Mouse (Mus musculus) right cerebral cortex, postnatal 25 days (tissue): ENCODE results near the gene Nyx.
"Not testable (repeated sequence)": the region's sequence is repeated elsewhere in the genome, so short reads cannot be mapped to it uniquely, and the experiment has no call there.

Experiments
- DNase-seq: peaks from one replicate; pipeline ENCODE4 v3.0.0; 2022

The Nyx gene

DNA sequence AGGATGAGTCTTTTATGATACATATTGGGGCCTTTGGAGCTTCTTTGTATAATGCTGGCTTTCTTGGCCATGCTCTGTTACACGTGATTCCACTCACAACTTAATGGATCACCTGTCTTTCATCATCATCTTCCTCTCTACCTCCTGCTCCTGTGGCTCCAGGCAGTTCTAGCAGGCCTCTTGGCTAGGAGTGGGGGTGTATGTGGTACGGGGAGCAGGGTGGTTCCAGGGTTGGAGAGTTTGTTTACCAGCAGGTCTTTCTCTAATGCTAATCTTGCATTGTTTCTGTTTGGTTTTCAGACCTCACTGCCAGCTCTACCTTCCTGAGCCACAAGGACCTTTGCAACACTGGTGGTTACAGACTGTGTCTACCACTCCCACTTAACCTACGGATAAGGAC is at the start of gene Nyx:
Gene Nyx (plus strand): TSS at position 301 of the 400 bp plus-strand sequence.
- DNase-seq, result no peak

GRCm38 (mm10) chrX:13422047-13422446 is 43.9 kb upstream of the Nyx start:
- no peak for DNase-seq

- no peak for DNase-seq
Measured at GRCm38 (mm10) chrX:13431421-13431820, 34.5 kb upstream of the Nyx start.

DNA sequence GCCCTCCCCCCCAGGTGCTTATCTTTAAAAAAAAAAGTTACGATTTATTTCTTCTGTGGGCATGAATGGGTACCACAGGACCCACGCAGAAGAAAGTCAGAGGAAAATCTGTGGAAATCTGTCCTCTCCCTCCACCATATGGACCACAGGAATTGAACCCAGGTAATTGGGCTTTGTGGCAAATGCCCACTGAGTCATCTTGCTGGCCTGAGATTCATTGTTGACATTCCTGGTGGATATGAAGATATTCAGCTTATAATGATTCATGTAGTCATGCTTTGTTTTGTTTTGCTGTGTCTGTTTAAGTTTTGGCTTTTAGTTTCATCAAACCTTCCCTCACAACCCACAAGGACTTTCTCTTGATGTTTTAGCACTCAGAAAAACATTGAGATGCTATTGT is 29.9 kb upstream of the Nyx start:
- DNase-seq, result not testable (repeated sequence)

- DNase-seq, result not testable (repeated sequence)
Measured at GRCm38 (mm10) chrX:13456544-13456943, 9.4 kb upstream of the Nyx start.

DNA sequence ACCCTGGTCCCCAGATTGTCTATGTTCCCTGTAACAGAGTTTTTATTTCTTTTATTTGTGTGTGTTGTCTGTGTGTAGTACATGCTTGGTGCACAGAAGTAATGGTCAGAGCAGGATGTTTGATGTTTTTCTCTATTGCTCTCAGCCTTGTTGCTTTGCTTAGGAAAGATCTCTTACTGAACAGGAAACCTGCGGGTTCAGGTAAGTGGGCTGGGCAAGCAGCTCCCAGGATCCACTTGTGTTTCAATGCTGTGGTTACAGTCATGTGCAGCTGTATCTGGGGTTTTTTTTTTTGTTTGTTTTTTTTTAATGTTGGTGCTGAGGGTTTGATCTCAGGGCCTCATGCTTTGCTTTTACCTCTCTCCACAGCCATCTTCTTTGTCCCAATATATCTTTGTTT is 7.1 kb upstream of the Nyx start:
- DNase-seq, result no peak

DNA sequence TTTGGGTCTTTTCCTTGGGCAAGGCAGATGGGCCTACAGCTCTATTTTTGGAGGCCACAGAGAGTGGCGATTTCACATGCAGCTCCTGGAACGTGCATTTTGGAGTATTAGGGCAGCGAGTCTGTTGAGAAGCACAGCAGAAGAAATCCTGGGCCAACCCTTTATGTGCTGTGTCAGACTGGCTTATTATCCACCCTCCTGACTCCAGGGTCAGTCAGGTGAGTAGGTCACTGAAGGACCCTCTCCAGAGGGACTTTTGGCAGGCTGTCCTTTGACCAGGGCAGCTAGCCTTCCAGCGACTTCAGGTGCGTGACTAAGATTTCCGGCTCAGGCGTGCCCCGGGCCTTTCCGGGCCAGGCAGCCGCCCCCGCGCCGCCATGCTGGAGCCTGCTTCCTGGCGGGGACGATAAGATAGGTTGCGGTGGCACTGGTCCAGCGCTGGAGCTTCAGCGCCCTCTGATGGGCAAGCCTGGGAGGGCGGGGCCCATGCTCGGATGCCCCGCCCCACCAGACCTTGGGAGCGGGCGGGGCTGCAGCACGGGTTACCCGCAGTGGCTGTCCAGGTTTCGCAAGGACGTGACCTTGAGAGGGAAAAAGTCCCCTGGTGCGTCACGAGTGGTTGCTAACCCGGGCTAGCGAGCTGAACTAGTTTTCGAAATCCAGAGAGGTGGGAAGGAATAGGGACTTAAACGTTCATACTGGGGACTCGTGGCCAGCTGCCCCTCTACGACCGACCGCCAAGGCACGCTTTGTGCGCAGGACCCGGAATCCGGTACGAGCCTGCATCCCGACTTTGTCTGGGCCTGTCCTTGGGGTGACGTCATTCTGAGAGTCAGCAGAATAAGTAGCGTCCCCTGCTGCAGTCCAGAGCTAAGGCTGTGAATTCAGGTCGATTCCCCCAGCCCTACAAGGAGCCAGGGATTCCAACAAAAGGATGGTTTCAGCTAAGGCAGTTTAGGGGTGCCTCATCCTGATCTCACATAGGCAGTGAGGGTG is 4.3 kb upstream of the Nyx start:
- peak; percentile 76 for DNase-seq

GRCm38 (mm10) chrX:13462982-13463517 is 2.9 kb upstream of the Nyx start:
- DNase-seq, result no peak

- no peak for DNase-seq
Measured at GRCm38 (mm10) chrX:13466681-13467080, 771 bp downstream of the Nyx start.

DNA sequence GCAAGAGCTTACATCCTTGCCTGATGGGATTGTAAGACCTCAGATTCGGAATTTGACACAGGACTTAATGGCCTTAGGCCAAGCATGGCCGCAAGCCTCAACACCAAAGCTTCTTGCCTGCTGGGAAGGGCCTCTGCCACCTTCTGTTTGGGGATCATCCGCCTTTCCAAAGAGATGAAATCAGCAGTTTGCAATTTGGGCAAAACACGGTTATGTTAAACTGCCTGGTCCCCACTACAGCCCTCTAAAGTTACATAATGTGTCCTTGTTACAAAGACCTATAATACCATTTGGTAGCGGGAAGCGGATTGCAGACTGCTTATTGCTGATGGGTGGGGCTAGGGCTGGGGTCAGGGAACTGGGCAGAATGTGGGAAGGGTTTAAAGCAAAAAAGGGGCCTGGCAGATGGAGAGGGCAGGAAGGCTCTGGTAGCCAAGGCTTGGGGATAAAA is 1.2 kb downstream of the Nyx start:
- DNase-seq, result no peak

DNA sequence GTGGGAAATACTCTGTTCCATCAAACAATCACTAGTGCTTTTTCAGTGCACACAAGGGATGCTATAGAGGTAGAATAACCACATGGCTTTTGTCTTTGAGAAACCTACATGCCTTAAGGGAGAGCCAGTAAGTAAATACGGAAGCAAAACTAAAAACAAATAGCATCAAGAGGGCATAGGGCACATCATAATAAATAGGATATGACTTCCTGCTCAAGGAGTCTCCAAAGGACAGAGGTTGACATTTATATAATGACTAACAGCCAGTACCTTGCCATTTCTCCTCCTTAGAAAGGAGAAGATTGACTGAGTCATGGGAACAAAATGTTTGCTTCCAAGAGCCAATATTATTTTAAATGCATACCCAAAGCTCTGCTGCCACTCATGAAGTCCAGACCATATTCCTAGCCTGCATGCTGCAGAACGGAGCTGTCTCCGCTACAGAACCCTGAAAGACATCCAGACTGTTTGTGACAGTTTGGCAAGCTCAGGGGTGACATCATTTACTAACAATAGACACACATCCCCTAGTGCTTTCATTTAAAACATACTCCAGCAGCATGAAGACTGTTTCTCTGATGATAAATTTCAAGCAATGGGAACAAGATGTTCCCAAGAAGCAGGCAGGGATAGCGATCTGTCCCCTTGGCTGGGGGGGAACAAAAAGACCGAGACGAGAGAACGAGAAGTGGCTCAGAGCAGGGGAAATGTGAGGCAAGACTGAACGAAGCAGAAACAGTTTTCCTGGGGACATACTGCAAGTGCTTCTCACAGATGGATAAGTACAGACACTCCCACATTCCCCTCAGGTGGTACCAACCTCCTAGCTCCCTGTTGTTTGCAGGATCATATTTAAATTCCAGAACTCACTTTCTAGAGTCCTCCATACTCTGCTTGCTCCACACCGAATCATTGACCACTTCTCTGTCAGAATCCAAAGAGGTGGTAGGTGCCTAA is 3.5 kb downstream of the Nyx start:
- peak; percentile 24 for DNase-seq

DNA sequence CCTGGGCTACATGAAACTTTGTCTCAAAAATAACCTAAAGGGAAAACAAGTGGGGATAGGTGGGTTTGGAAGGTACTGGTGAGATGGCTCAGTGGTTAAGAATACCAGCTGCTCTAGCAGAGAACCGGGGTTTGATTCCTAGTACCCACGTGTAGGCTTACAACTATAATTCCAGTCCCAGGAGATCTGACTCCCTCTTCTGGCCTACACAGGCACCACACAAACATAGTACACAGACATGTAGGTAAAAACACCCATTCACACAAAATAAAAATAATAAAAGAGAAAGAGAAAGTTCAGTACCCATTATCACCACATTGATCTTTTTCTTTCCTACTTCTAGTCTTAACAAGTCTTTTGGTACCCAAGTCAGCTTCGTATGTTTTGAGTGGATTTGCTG is 6.0 kb downstream of the Nyx start:
- DNase-seq, result no peak

GRCm38 (mm10) chrX:13472751-13473225 is 6.9 kb downstream of the Nyx start:
- no peak for DNase-seq

- no peak for DNase-seq
Measured at GRCm38 (mm10) chrX:13475382-13475781, 9.5 kb downstream of the Nyx start.

DNA sequence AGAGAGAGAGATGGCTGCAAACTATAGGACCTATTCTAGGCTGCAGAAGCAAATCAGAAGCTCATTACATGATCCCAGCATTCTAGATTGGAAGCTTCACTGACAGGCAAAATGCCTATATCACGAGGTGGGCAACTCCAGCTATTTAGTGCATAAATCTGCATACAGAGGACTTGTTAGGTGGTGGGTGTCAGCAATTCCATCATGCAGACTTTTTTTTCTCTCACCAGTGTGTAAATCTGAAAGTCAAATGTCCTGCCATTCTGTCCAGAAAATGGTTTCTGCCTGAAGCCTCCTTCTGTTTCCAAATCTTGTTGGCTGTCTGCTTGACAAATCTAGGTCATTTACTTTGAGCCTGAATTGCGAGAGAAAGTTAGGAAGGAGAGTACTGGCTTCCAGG is 11.7 kb downstream of the Nyx start:
- no peak for DNase-seq

- no peak for DNase-seq
Measured at GRCm38 (mm10) chrX:13478298-13478697, 12.4 kb downstream of the Nyx start.

GRCm38 (mm10) chrX:13479570-13479969 is 13.7 kb downstream of the Nyx start:
- DNase-seq, result no peak

GRCm38 (mm10) chrX:13482576-13482975 is 16.7 kb downstream of the Nyx start:
- no peak for DNase-seq

GRCm38 (mm10) chrX:13484447-13484846 is 18.5 kb downstream of the Nyx start:
- no peak for DNase-seq

DNA sequence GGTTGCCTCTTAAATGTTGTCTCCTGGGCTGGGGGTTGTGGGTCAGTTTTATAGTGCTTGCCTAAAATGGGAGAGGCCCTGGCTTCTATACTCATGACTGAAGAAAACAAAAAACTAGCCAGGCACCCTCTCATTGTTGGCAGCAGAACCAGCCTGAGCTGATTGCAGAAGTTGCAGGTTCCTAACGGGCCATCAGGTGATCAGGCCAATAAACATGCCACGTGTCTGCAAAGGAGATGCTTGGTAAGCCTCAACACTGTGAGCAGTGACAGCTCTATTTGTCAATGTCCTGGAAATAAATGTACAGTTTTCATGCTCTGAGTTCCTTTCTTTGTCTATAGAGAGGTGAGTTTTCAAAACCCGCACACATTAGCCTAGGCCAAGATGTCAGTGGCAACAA is 23.1 kb downstream of the Nyx start:
- no peak for DNase-seq

GRCm38 (mm10) chrX:13489761-13490160 is 23.9 kb downstream of the Nyx start:
- no peak for DNase-seq

GRCm38 (mm10) chrX:13490941-13491340 is 25.0 kb downstream of the Nyx start:
- no peak for DNase-seq

DNA sequence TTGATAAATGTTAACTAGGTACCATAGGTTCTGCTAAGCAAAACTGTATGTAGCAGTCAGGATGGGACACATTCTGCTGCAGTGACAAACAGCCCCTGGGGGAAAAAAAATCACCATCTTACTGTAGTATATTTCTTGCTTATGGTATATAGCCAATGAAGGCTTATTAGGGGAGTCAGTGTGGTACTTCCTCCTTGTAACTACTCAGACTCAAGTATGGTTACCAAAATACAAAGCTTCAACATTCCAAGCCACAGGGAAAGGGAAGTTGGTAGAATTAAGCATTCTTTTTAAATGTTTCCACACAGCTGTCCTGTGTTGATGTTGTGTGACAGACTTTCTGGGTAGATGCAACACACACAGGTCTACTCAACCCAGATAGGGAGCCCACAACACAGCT is 27.0 kb downstream of the Nyx start:
- DNase-seq, result no peak
